Mouse (Mus musculus) small intestine, adult 2 months (tissue): ENCODE data around the gene Mtrex.

Experiments used
- CTCF ChIP-seq: fragments of 200-500 bp; IDR thresholded peaks from 2 replicates; pipeline ENCODE4 v1.5.1; 2012; ENCODE audit warnings: low read depth, mild to moderate bottlenecking, control low read depth, inconsistent platforms, low read length, moderate library complexity, mixed read lengths; ENCODE audit not compliant: insufficient replicate concordance, insufficient read length; ENCODE audit errors: extremely low read depth
- POLR2A ChIP-seq: fragments of 200-500 bp; IDR thresholded peaks from 2 replicates; pipeline ENCODE4 v1.6.1; 2012; ENCODE audit warnings: low read depth, mild to moderate bottlenecking, control low read depth, inconsistent platforms, low read length, moderate library complexity

DNA sequence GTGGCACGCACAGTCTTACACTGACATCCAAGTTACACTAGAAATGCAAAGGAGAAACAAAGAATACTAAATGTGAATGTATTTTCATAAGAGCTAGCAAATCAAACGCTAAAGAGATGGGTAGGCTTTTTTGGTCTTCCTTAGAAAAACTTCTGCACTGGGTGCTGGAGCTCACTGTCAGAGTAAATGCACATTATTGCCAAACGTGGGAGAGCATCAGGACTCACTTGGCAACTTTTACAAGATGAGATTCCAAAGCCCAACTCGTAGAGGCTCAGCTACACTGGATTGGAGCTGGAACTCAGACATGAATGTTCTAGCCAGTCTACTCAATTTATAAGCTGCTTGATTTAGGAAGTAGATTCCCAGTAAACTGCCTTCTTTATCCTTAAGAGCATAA is 16.8 kb downstream of the Mtrex start:
- TF ChIP-seq POLR2A (no peak), CTCF (no peak)
